Mouse (Mus musculus) 416B (cell line): ENCODE measurements around the gene Naa35.
A peak's percentile ranks its signal among the peaks of the same experiment; 100 is the strongest.

Source experiments
- DNase-seq: peaks from one replicate; pipeline ENCODE4 v3.0.0; 2011; ENCODE audit warnings: low read depth

Gene Naa35

GRCm38 (mm10) chr13:59639368-59640177 lies 54.5 kb downstream of the Naa35 start:
- DNase-seq = no peak

GRCm38 (mm10) chr13:59640178-59640440 lies 55.0 kb downstream of the Naa35 start:
- no peak for DNase-seq

- DNase-seq = no peak
Observed at GRCm38 (mm10) chr13:59642818-59643217, 57.8 kb downstream of the Naa35 start.

GRCm38 (mm10) chr13:59645491-59645890 lies 60.4 kb downstream of the Naa35 start:
- no peak for DNase-seq

GRCm38 (mm10) chr13:59646674-59647244 lies 61.7 kb downstream of the Naa35 start:
- DNase-seq = no peak

- DNase-seq = no peak
Observed at GRCm38 (mm10) chr13:59647484-59647883, 62.4 kb downstream of the Naa35 start.

- no peak for DNase-seq
Observed at GRCm38 (mm10) chr13:59648598-59648997, 63.5 kb downstream of the Naa35 start.

GRCm38 (mm10) chr13:59649781-59650180 lies 64.7 kb downstream of the Naa35 start:
- DNase-seq = peak; percentile 25

GRCm38 (mm10) chr13:59652651-59653050 lies 67.6 kb downstream of the Naa35 start:
- no peak for DNase-seq

GRCm38 (mm10) chr13:59653136-59653535 lies 68.1 kb downstream of the Naa35 start:
- no peak for DNase-seq

GRCm38 (mm10) chr13:59654465-59654864 lies 69.4 kb downstream of the Naa35 start:
- DNase-seq = no peak

- no peak for DNase-seq
Observed at GRCm38 (mm10) chr13:59655718-59656315, 70.8 kb downstream of the Naa35 start.

- DNase-seq = peak; percentile 76
Observed at GRCm38 (mm10) chr13:59656316-59656832, 71.3 kb downstream of the Naa35 start.

GRCm38 (mm10) chr13:59656975-59657388 lies 71.9 kb downstream of the Naa35 start:
- DNase-seq = peak; percentile 37

- DNase-seq = no peak
Observed at GRCm38 (mm10) chr13:59657781-59658180, 72.7 kb downstream of the Naa35 start.

GRCm38 (mm10) chr13:59660371-59660770 lies 75.3 kb downstream of the Naa35 start:
- DNase-seq = no peak

- DNase-seq = no peak
Observed at GRCm38 (mm10) chr13:59661387-59661786, 76.3 kb downstream of the Naa35 start.

GRCm38 (mm10) chr13:59661966-59662365 lies 76.9 kb downstream of the Naa35 start:
- no peak for DNase-seq

- DNase-seq = no peak
Observed at GRCm38 (mm10) chr13:59663939-59664712, 79.1 kb downstream of the Naa35 start.

GRCm38 (mm10) chr13:59667763-59668162 lies 82.7 kb downstream of the Naa35 start:
- no peak for DNase-seq

GRCm38 (mm10) chr13:59668501-59669093 lies 83.5 kb downstream of the Naa35 start:
- DNase-seq = peak; percentile 83

GRCm38 (mm10) chr13:59669946-59670345 lies 84.9 kb downstream of the Naa35 start:
- DNase-seq = no peak
